In genomic region chr5:134607121-134607520, GRCm38 (mm10) we compare ENCODE assay signal across 15 mouse cellular contexts. TPM values are rescaled to one million over a fixed set of nuclear protein-coding genes. Genes with fewer than 3 reads are reported as not detected.
DNase-seq lines count a peak whose midpoint lies in the region; ATAC-seq and TF ChIP-seq lines count a peak whose summit lies in the region.
"Had no signal": no experiment of that assay in that cellular context is flagged by ENCODE, and none has a peak within 500 bp of the region (broad histone marks: within the 10 kb centered on the region; RNA-seq: fewer than 3 reads in every experiment).

No protein-coding gene starts in this region.

- no peak for TF ChIP-seq POLR2A in bone marrow, adult 2 months (IDR thresholded peaks at IDR 0.05; ENCODE audit: borderline replicate concordance, control insufficient read depth, low read depth, low read length)

- peak; percentile 38 for DNase-seq in heart, postnatal 4 days
- DNase-seq in heart, adult 8-10 months (ENCODE audit: low spot score), result no peak
- DNase-seq in 3T3-L1 (ENCODE audit: low read depth, low spot score), result peak; percentile 65
- no peak for DNase-seq in Muller cell, postnatal 12 days (ENCODE audit: inconsistent ontology term)
- no peak for DNase-seq in heart, postnatal 36 days
- DNase-seq: kidney, postnatal 10 days; right cerebral cortex, postnatal 14 days had no signal

- no peaks in the 10 kb centered on the region for H3K9me3 ChIP-seq in megakaryocyte, embryonic 14.5 days
- H3K9me3 ChIP-seq: neural tube, embryonic 13.5 days had no signal

- ATAC-seq in inflammation-experienced regulatory T-cells, adult 6 months, result no peak
- ATAC-seq: forebrain, embryonic 14.5 days had no signal

- no peak for TF ChIP-seq CTCF in bone marrow, adult 2 months (IDR thresholded peaks at IDR 0.05; ENCODE audit: control insufficient read depth, insufficient read depth, low read length)

- H3K4me3 ChIP-seq in bone marrow, adult 2 months (replicated peaks; ENCODE audit: control insufficient read depth, low read depth, low read length), result no peak overlapping the region
- H3K4me3 ChIP-seq in megakaryocyte, embryonic 14.5 days (replicated peaks), result peak overlapping the region; percentile 69
- H3K4me3 ChIP-seq: neural tube, embryonic 13.5 days had no signal

- H3K27me3 ChIP-seq in megakaryocyte, embryonic 14.5 days (replicated peaks), result no peaks in the 10 kb centered on the region
- H3K27me3 ChIP-seq: neural tube, embryonic 13.5 days had no signal

- intact Hi-C loops in heart, postnatal 36 days (cut with DNase I), result no loop called here

- peaks cover 72% of the 10 kb centered on the region for H3K36me3 ChIP-seq in megakaryocyte, embryonic 14.5 days (replicated peaks; ENCODE audit: low read length)

- peak overlapping the region; percentile 68 for H3K27ac ChIP-seq in bone marrow, adult 2 months (ENCODE audit: control insufficient read depth, insufficient read depth, low read depth, low read length, poor library complexity)
- H3K27ac ChIP-seq: hindbrain, embryonic 14.5 days; neural tube, embryonic 13.5 days had no signal

- 0% methylated on average over 5 of the region's 5 CpGs for WGBS in bone marrow, adult 2 months

- peaks cover 2% of the 10 kb centered on the region for H3K4me1 ChIP-seq in bone marrow, adult 2 months (ENCODE audit: control insufficient read depth, insufficient read depth, low read length)
- H3K4me1 ChIP-seq in megakaryocyte, embryonic 14.5 days, result peaks cover 64% of the 10 kb centered on the region

RNA-seq across cellular contexts. Expression of gene Lat2, which starts 7.7 kb away (rescaled TPM):
- total RNA-seq in heart, postnatal 4 days (2021), result 1 to 10 TPM; 2.9 to 4.3 TPM
- total RNA-seq in heart, adult 8-10 months (2022), result 1 to 10 TPM in 3 of 4 experiments, under 1 TPM in 1; 0.44 to 2.4 (median 1.8) TPM
- polyA plus RNA-seq in bone marrow, adult 2 months (2011; ENCODE audit: insufficient read depth, insufficient read length, low replicate concordance, missing spikeins), result 29.7 and 70.2 TPM in 2 replicates
- 16.9 and 67.9 TPM in 2 replicates for polyA plus RNA-seq in megakaryocyte, embryonic 14.5 days (2012; ENCODE audit: insufficient read depth, low replicate concordance)
- 10 to 100 TPM in 2 of 3 experiments, 1 to 10 TPM in 1; 6.3 to 13.1 (median 12.2) TPM for polyA plus RNA-seq in inflammation-experienced regulatory T-cells, adult 6 months (2017; shearing (Covaris generic))
- 1 to 10 TPM; 1.6 to 2.2 TPM for total RNA-seq in heart, postnatal 36 days (2021)

RNA-seq across cellular contexts. Expression of gene Rfc2, which starts 26.0 kb away (rescaled TPM):
- total RNA-seq in heart, postnatal 4 days (2021), result 10 to 100 TPM; 75.2 to 78.2 TPM
- total RNA-seq in heart, adult 8-10 months (2022), result 10 to 100 TPM; 21.6 to 26.0 (median 24.6) TPM
- 158 and 241 TPM in 2 replicates for polyA plus RNA-seq in bone marrow, adult 2 months (2011; ENCODE audit: insufficient read depth, insufficient read length, low replicate concordance, missing spikeins)
- polyA plus RNA-seq in megakaryocyte, embryonic 14.5 days (2012; ENCODE audit: insufficient read depth, low replicate concordance), result 9.1 and 35.0 TPM in 2 replicates
- 100 to 1,000 TPM; 140 to 223 (median 144) TPM for polyA plus RNA-seq in inflammation-experienced regulatory T-cells, adult 6 months (2017; shearing (Covaris generic))
- total RNA-seq in heart, postnatal 36 days (2021), result 10 to 100 TPM; 23.4 to 23.9 TPM

RNA-seq across cellular contexts. Expression of gene Eif4h, which starts 32.2 kb away (rescaled TPM):
- 100 to 1,000 TPM; 250 to 262 TPM for total RNA-seq in heart, postnatal 4 days (2021)
- 100 to 1,000 TPM; 124 to 141 (median 129) TPM for total RNA-seq in heart, adult 8-10 months (2022)
- polyA plus RNA-seq in bone marrow, adult 2 months (2011; ENCODE audit: insufficient read depth, insufficient read length, low replicate concordance, missing spikeins), result 90.3 and 101 TPM in 2 replicates
- 58.4 and 156 TPM in 2 replicates for polyA plus RNA-seq in megakaryocyte, embryonic 14.5 days (2012; ENCODE audit: insufficient read depth, low replicate concordance)
- 100 to 1,000 TPM in 1 of 3 experiments, 10 to 100 TPM in 2; 92.8 to 133 (median 95.4) TPM for polyA plus RNA-seq in inflammation-experienced regulatory T-cells, adult 6 months (2017; shearing (Covaris generic))
- total RNA-seq in heart, postnatal 36 days (2021), result 100 to 1,000 TPM; 143 to 145 TPM

RNA-seq across cellular contexts. Expression of gene Syna, which starts 47.1 kb away (rescaled TPM):
- not detected for total RNA-seq in heart, postnatal 4 days (2021)
- total RNA-seq in heart, adult 8-10 months (2022), result not detected
- polyA plus RNA-seq in bone marrow, adult 2 months (2011; ENCODE audit: insufficient read depth, insufficient read length, low replicate concordance, missing spikeins), result not detected in 2 replicates
- not detected in 2 replicates for polyA plus RNA-seq in megakaryocyte, embryonic 14.5 days (2012; ENCODE audit: insufficient read depth, low replicate concordance)
- 1 to 10 TPM in 1 of 3 experiments, under 1 TPM in 1, not detected in 1; 0.28 to 1.1 TPM for polyA plus RNA-seq in inflammation-experienced regulatory T-cells, adult 6 months (2017; shearing (Covaris generic))
- total RNA-seq in heart, postnatal 36 days (2021), result not detected
- total RNA-seq: heart, adult 18-20 months had no signal
- polyA plus RNA-seq: embryonic facial prominence, embryonic 11.5 days had no signal

RNA-seq across cellular contexts. Expression of gene Clip2, which starts 54.9 kb away (rescaled TPM):
- 10 to 100 TPM; 13.0 to 14.2 TPM for total RNA-seq in heart, postnatal 4 days (2021)
- 1 to 10 TPM; 4.5 to 6.8 (median 5.4) TPM for total RNA-seq in heart, adult 8-10 months (2022)
- 5.6 and 7.9 TPM in 2 replicates for polyA plus RNA-seq in bone marrow, adult 2 months (2011; ENCODE audit: insufficient read depth, insufficient read length, low replicate concordance, missing spikeins)
- polyA plus RNA-seq in megakaryocyte, embryonic 14.5 days (2012; ENCODE audit: insufficient read depth, low replicate concordance), result 32.0 and 86.2 TPM in 2 replicates
- under 1 TPM; 0.55 to 0.88 (median 0.74) TPM for polyA plus RNA-seq in inflammation-experienced regulatory T-cells, adult 6 months (2017; shearing (Covaris generic))
- total RNA-seq in heart, postnatal 36 days (2021), result 1 to 10 TPM; 6.4 to 7.5 TPM

Comparison
In these comparisons a context has a peak if more than half of its experiments do, and no peak if none do; other contexts are left out.
1. DNase-seq: peak in heart, postnatal 4 days (single experiment) and 3T3-L1 (single experiment); none in heart, adult 8-10 months (single experiment), Muller cell, postnatal 12 days (single experiment) and heart, postnatal 36 days (0 of 2).